Mouse (Mus musculus) cerebellum, adult 9-11 months (tissue): ENCODE results near the gene Rho.

Experiments used
- DNase-seq: peaks from one replicate; pipeline ENCODE4 v3.0.0; 2022

The Rho gene

DNA sequence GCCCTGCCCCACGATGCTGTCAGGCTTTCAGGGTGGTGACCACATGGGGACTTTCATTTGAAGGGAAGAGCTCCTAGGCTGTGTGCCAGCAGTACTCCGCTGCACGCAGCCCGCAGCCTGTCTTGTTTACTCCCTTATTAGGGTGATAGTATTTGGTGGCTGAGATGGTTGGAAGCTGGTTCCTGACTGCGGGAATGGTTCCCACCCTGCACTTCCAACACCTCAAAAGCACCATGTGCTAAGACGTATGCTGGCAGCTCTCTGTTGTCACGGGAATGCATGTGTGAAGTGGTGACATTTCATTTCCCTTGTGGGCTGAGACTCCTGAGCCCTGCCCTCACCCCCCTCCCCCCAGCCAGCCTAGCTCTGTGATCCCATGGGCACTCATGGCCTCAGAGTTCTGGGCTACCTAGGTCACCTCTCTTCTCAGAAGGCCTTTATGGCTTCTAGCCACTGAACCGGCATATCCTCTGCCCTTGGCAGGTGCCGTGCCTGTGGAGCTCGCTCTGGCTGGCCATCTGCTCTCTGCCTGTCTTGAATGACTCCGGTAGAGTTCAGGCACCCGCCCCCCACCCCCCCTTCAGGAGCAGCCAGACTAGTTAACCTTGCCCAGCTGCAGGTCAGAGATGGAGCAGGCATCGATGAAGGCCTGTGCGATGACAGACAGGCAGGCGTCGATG lies 25.5 kb downstream of the Rho start:
- peak; percentile 93 for DNase-seq

DNA sequence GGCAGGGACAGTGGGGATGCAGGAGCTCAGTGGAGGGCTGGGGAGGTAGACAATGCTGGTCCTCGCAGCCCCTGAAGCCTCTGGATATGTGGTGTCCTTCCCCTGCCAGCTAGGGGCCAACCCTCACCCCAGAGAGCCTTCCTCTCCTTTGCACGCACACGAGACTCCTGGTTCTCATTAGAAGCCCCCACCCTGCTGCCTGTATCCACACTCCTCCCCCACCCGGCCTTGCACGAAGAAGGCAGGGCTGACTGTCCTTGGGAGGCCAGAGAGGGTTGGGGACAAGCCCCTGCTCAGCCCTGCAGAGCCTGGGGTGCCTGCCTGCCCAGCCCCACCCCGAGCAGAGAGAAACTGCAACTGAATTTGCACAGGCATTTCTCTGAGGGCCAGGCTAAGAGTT lies 26.1 kb downstream of the Rho start:
- DNase-seq, result no peak

DNA sequence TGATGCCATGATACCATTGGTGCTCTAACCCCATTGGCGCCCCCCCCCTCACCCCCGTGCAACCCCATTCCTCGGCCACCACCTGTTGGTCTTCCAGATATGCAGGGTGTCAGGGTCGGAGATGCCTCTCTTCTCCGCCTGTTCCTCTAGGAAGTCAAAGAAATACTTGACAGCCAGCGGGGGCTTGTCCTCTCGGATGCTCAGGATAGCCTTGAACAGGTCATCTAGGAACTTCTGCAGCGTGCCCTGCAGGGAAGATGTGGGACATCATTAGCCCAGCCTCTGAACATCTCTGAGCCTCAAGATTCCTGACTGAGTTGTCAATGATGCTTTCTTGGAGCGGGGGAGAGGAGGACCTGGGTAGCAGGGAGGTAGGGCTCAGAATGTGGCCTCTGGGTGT lies 26.9 kb downstream of the Rho start:
- DNase-seq, result peak; percentile 55

DNA sequence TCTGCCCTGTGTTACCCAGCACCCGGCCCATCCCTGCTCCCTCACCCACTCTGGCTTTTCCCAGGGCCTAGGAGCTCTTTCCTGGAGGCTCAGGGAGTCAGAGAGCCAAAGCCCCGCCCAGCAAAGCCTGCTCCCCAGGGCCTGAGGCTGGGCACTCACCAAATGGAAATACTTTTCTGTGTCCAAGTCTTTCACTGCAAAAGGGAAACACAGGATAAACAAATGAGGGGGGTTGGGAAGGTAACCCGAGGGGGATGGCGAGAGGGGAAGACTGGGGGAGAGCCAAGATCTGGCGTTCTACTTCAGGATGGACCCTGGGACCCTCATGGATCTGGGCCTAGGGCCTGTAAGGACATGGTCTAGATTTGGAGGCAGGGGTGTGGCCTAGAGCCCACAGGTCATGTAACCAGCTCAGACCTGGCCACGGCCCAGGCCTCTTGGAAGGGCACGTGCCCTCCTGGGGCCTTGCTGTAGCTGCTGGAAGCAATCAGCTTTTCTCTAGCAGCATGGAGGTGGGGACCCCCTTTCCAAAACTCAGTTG lies 27.7 kb downstream of the Rho start:
- DNase-seq, result peak; percentile 79

DNA sequence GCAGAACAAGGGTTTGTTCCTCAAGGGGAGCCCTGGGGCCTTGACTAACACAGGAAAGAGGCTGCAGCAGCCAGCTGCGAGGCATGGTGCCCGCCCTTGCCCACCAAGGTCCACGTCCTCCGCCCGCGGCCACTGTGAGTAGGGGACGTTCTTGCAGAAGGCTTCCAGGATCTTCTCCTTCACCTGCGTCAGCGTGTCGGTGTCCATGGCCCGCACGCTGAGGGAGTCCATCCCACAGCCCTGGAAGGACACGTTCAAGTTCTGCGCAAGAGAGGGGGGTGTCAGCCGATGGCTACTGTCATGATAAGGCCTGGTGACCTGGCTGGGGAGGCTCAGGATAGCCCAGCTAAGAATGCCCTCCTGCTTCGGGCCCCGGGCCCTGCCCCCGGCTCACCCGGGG lies 28.8 kb downstream of the Rho start:
- peak; percentile 51 for DNase-seq

DNA sequence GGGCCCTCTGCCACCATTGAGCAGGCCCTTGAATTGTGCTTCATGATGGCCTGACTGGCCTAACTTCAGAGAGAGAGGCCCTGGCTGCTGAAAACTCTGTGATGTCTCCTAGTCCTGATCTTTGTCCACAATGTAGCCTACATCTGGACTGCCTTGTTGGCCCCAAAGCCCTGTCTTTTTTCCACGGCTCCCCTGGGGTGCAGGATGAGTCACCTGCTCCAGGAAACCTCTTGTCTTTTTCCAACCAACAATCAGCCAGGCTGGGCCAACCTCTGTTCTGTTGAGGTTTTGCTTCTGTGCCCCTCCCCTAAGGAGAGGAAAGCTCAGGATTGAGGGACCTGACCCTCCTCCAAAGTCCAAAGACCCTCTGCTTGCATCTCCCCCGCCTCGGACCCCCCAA lies 30.2 kb downstream of the Rho start:
- DNase-seq, result no peak

DNA sequence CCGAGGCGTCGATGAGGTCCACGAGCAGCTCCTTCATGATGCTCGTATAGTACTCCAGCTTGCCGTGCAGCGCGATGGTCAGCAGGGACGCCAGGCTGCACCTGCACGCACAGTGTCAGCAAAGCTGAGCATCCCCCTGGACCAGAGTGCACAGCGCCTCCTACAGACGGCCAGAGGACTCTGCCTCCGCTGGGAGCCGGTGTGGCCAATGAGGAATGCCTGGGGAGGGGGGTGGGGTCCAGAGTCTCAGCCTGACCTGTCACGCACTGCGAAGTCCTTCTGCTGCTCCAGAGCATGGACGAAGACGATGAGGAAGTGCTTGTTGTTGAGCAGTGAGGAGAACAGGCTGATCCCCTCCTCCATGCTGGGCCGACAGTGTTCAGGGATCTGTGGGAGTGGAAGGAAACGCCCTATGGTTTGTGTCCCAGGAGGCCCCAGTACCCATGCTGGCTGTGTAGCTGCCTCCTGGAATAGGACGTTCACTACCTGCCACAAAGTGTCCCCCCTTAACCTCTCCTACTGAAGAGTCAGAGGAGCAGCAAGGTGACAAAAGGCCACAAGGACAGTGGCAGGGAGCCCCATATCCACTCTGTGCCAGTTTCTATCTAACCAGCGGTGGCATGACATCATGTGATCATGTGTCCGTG lies 31.0 kb downstream of the Rho start:
- DNase-seq, result no peak

DNA sequence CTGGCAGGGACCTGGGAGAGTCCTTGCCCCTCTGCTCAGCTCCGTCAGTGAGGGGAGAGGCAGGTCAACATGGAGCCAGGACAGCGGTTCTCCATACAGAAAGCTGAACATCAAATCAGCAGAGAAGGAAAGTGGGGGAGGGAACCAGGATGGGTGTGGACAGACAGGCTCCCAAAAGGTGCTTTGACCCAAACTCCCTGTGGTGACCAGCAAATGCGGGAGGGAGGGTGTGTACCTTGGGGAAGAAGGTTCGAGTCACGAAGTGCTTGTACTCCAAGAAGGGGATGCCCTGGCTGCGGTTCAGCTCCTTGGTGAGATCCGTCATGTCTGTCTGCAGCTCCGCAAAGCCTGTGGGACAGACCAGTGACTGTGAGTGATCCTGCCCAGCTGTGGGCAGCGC lies 32.1 kb downstream of the Rho start:
- DNase-seq, result no peak

DNA sequence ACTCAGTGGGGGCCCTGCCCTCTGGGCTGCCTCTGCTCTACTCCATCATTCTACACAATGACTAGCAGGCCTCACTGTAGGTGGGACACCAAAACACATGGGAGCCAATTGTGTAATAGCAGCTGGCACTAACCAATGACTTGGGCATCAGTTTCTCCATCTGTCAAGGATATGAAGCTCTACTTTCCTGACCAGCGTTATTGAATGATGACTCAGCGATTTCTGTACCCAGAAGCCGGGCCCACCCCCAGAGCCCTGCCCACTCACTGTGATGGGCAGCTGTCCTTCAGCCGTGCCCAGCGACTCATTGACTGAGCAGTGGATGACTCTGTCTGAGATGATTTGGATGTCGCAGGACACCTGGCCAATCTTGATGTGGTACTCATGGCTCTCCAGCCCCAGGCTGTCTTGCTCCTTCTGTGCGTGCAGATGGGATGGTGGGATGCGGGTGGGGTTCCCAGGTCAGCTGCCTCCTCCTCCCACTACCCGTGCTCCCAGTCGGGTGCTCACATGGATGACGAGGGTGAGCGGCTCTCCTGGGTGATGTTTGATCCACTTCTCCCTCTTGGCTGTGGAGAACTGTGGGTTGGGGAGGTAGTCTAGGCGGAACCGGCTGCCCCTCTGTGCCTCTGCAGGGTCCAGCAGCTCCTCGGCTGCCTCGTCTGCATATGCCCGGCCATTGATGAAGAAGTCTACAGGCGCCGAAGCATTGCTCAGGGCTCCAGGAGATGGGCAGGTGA lies 34.8 kb downstream of the Rho start:
- DNase-seq, result peak; percentile 57

DNA sequence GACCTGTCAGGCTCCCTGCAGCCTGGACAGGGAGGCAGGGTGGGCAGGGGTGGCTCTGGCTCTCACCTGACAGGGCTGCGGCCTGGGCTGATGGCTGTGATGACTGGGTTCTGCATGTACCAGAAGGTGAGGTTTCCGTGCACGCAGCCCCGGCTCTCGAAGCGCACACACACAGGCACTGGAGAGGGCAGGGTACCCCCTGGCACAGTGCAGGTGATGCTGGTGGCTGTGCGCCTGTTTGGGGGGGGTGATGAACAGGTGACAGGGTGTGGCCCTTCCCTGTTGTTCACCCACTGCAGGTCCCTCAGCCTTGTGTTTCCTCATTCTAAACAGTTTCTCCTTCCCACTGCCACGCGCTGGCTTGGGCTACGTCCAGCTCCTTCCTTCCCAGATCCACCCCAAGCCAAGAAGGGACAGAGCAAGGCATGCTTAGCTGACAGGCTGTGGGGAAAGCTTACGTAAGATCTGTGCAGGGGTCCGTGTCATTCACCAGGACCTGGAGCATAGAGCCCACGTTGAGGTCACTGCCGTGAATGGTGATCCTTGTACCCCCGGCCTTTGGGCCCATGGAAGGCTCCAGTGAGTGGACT lies 35.8 kb downstream of the Rho start:
- peak; percentile 80 for DNase-seq

DNA sequence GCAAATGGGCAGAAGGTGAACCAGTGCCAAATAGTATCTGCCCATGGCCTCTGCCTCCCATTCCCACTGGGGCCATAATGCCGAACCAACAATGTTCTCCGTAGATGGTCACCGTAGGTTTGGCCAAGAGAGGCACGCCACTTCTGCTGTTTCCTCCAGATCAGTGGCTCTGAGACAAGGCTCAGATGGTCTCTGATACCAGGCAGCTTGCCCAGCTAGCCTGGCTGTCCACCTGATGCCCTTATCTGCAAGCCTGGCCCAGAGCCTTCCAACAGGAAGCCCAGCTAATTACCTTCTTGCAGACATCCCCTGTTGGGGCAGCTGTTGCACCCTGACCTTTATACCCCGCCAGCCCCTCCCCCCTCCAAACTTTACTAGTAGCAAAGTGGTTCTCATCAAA lies 36.5 kb downstream of the Rho start:
- DNase-seq, result peak; percentile 93

DNA sequence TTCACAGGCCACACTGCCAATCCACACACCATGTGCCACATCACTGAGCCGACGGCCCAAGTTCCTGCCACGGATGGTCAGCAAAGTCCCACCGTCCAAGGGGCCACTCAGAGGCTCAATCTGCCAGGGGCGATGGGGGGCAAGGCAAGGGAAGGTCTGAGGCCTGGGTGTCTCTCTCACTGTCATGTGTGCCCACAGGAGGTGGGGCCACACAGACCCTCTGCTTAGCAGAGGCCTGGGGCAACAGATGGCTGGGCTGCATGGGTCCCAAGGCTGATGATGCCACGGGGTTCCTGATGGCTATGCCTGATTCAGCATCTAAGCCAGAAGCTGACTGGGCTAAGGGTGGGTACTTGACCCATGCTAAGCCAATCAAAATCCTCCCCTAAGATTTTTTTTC lies 37.2 kb downstream of the Rho start:
- no peak for DNase-seq

DNA sequence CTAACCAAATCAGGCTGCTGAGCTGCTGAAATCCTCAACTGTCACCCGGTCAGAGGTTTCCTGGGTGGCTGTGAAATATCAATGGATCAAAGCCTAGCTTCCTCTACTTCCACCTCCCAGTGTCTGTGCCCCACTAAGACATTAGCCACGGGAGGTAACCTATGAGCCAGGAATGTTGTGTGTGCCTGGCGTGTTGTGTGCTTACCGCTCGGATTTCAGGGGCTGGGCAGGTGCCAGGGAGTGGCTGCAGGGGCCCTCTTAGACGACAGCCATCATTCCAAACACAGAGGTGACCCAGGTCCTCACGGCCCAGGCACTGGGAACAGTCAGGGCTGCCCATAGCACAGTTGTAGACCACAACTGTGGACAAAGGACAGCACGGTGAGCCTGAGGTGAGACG lies 37.6 kb downstream of the Rho start:
- DNase-seq, result peak; percentile 69

DNA sequence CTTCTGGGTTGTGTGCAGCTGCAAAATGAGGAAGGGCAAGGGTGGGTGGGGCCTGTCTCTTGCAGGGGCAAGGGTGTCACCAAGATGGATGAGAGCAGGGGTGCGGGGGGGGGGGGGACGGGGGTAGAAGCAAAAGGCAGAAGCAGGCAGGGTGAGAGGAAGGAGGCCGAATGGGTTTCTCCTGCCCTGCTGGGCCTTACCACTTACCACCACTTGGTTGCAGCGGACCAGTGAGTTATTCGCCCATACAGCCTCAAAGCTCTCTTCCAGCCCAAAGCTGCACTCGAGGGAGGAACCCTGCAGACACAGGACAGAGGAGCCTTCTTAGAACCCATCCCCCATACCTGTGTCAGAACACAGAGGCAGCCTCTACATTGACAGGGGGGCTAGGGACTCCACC lies 38.4 kb downstream of the Rho start:
- peak; percentile 51 for DNase-seq

DNA sequence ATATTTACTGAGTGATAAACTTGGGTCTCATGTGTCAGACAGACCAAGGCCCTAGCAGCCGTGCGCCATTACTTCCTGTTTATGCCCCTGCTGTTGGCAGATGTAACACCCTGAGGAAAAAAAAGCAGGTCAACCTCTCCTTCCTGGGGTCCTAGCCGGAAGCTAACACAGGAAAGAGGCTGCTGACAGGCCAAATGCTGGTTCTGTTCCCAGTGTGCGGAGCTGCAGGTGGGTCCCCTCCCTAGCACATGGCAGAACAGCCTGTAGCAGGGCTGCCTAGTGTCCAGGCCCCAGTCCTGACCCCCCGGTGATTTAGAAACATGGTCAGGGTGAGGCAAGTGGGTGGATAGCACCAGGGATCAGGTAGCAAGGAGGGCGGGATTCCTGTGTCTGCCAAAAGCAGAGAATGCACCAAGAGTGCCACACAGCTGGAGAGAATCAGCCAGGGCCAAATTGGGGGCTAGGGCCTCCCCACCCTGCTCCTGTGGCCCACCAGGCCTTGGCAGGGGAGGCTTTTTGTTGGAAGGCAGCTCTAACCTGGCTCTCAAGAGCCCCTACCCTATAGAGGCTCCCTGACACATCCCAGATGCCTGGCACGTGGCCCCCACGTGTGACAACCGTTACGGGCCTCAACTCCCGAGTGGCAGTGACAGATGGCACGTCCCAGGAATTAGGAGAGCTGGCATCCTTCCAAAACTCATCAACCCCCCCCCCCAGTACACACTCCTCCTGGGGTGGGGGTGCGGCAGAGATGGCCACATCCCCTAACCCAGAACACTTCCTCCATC lies 39.9 kb downstream of the Rho start:
- peak; percentile 63 for DNase-seq

DNA sequence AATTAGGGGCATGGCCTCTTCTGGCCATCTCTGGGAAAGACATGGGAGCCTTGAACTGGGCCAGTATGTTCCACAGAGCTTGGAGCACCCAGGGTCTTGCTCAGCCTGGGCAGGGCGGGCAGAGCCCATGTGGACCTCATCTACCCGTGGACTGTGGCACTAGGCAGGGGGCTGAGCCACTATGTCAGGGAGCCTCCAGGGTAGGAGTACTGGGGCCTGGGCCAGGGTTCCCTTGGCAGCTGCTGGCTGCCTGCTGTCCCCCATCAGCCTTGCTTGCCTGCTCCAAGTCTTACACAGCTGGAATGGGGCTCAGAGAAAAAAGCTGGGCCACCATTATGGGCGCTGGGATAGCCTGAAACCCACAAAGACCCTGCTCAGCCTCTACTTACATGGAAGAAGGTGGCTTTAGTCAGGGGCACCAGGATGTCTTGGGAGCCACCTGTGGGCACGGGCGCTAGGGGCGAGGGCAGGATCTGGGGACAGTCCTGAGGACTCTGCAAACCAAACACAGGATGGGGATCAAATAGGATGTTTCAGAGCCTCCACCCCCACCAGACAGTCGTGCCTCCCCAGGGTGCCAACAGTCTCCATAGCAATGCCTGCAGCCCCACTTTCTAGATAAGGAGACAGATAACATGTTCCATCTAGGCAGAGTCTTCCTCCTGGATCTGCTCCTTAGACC lies 40.7 kb downstream of the Rho start:
- peak; percentile 44 for DNase-seq

DNA sequence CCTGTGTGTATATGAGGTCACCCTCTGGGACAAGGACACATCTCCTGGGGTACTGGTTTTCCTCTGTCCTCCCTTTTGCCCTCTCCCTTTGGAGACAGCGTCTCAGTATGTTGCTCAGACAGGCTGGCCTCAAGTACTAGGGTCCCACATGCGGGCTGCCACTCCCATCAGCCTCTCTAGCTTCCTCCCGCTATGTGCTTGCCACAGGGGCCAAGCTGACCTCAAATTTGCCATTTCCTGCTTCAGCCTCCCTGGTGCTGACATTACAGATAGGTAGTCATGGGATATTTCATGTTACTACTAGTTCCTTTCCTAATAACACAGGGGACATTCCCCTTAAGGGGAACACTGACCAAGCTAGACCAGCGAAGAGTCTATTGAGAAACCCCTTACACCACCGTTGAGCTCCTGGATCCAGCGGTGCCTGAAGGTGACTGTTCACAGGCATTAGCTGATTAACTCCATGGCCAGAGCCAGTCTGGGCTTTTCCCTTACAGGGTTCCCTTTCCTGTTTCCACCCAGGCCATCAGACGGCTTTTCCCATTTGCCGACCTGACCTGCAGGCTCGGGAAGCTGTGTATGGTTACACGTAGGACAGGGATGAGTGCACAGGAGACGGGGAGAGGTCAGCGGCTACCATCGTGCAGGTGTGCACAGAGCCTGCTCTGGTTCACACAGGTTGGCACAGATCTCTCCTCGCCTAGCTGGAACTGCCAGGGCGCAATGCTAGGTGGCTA lies 41.8 kb downstream of the Rho start:
- no peak for DNase-seq

DNA sequence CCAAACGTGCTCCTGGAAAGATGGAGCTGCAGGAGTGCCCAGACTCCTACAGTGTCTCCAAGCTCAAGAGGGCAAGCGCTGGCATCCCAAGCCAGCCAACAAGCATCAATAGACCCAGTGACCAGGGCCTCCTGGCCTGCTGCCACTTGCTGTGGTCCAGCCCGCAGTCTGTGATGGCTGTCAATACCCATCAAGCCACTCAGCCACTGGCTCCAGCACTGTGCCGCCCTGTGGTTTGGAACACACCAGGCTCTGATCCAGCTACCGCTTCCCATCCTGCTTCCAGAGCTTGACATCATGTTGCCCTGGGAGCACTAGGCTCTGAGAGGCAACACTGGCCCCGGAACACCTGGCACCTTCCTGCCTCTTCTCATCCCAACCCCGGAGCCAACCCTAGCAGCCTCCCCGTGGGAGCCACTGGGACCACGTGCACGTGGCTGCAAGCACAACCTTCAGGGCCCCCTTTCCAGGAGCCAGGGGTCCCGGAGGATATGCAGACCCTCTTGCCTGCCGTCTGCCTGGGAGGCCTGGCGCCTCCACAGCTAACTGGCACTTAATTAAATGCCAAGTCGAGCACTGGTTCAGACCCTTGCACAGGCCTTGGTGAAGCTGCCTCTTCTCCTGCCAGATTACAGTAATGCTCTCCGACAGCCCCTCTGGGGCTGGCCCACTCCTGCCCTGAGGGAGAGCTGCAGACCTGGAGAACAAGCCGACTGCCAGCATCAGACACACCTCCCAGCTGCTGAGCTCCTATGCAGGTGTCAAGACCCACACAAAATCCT lies 42.5 kb downstream of the Rho start:
- DNase-seq, result peak; percentile 65

DNA sequence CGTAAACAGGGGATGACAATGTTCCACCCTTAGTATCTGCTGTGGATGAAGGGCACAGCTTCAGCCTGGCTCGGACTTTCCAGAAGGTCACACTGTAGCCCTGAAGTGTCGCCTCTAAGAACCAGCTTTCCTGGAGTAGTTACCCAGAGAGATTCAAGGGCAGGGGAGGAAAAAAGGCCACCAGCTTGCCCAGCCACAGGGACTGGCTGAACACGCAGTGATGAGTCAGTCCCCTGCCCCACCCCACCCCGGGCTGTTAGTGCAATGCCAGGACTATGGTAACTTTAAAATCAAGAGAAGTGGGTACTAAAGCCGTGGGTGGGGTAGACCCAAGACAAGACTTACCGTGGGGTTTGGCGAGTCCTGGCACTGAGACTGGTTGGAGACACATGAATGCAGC lies 44.1 kb downstream of the Rho start:
- no peak for DNase-seq

DNA sequence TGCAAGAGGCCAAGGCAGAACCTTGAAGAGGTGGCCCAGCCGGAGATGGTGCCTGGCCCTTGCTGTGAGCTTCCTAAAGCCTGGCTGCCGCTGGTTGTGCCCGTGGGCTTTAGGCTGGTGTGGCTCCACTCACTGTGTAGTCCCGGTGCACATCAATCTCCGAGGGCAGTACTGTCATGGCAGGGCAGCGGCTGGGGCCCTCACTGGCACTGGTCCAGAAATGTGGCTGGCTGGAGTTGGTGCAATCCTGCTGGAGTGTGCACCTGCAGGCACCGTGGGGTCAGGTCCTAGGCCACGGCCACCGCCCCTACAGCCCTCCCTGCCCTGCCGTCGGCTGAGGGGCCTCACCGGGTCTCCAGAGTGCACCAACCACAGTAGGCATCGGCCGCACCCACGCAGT lies 46.3 kb downstream of the Rho start:
- peak; percentile 39 for DNase-seq

DNA sequence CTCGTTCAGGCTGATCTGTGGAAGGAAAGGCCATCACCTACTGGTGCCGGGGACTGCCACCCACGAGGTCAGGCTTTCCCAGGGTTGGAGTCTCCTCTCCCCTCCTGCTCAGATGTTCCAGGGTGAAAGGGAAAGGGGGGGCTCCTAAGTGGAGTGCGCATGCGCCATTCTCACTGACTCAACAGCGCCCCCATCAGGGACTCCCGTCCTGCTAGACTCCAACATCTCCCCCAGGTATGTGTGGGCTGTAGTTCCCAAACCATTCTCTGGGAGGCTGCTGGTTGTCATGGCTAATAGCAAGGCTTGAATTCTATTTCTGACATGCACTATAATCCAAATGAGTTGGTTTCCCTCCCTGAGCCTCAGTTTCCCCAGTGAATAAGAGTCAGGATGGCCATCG lies 47.0 kb downstream of the Rho start:
- DNase-seq, result no peak
